Comparison of ENCODE assay signal across 23 mouse cellular contexts in the genomic region with DNA sequence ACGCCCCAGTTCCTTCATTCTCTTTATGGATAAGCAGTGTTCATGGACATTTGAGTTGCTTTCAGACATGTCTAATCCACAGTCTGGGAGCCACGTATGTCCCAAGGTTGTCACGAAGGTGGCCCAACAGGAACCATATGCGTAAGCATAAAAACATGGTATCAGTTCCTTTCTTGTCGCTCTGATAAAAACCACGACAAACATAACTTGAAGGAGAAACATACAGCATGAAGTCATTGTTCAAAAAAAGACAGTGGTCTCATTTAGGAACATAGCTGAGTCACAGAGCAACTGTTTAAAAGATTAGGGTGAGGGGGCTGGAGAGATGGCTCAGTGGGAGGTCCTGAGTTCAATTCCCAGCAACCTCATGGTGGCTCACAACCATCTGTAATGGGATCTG. TPM values are rescaled to one million over a fixed set of nuclear protein-coding genes. Genes with fewer than 3 reads are reported as not detected.
A peak's percentile ranks its signal among the peaks of the same experiment; 100 is the strongest.
DNase-seq lines count a peak whose midpoint lies in the region; ATAC-seq and TF ChIP-seq lines count a peak whose summit lies in the region.
"Had no signal": no experiment of that assay in that cellular context is flagged by ENCODE, and none has a peak within 500 bp of the region (broad histone marks: within the 10 kb centered on the region; RNA-seq: fewer than 3 reads in every experiment).

No protein-coding gene starts in this region.

- TF ChIP-seq CTCF in intestine, postnatal 0 days (IDR thresholded peaks at IDR 0.05; ENCODE audit: low read depth): no peak

- no peaks in the 10 kb centered on the region for H3K9me3 ChIP-seq in intestine, postnatal 0 days (ENCODE audit: control insufficient read depth)
- no peaks in the 10 kb centered on the region for H3K9me3 ChIP-seq in intestine, embryonic 15.5 days
- H3K9me3 ChIP-seq: embryonic facial prominence, embryonic 15.5 days; forebrain, embryonic 10.5 days; heart, embryonic 10.5 days had no signal

- 0 out of 2 replicates have a peak, but pooled peaks cover 4% of the 10 kb centered on the region for H3K4me1 ChIP-seq in intestine, postnatal 0 days (replicated peaks; ENCODE audit: control insufficient read depth, insufficient read depth, low read length)
- peaks cover 6% of the 10 kb centered on the region for H3K4me1 ChIP-seq in intestine, embryonic 15.5 days (replicated peaks)

- H3K27ac ChIP-seq in intestine, postnatal 0 days (ENCODE audit: low read depth, low read length): no peak overlapping the region
- H3K27ac ChIP-seq in intestine, embryonic 15.5 days: no peak overlapping the region
- H3K27ac ChIP-seq: embryonic facial prominence, embryonic 15.5 days; forebrain, embryonic 10.5 days; heart, embryonic 10.5 days; hindbrain, embryonic 10.5 days; hindbrain, embryonic 14.5 days had no signal

- peak; percentile 52 for DNase-seq in c-Kit-positive CD71-negative TER-119-negative erythroid progenitor cells, embryonic 14.5 days (ENCODE audit: low read depth)
- DNase-seq in spleen, postnatal 4 days (ENCODE audit: low spot score in 2 of 2): no peak
- DNase-seq in kidney, adult 8-10 months: no peak
- DNase-seq in urinary bladder, postnatal 25 days (ENCODE audit: low spot score): no peak
- DNase-seq in retina, postnatal 1 day: no peak
- DNase-seq: adrenal gland, postnatal 14 days; cerebellum, adult 2 months; cerebellum, postnatal 10 days; embryo, embryonic 11 days; gastrocnemius, adult 2 months; gastrocnemius, postnatal 25 days; heart, adult 11 months; heart, postnatal 10 days had no signal

- no peaks in the 10 kb centered on the region for H3K27me3 ChIP-seq in intestine, postnatal 0 days (replicated peaks; ENCODE audit: control insufficient read depth, insufficient read depth, low read length)
- no peaks in the 10 kb centered on the region for H3K27me3 ChIP-seq in intestine, embryonic 15.5 days (replicated peaks)
- H3K27me3 ChIP-seq: embryonic facial prominence, embryonic 15.5 days had no signal

- WGBS in intestine, postnatal 0 days: 57% methylated on average over 6 of the region's 6 CpGs
- 76% methylated on average over 6 of the region's 6 CpGs for whole genome bisulfite sequencing in intestine, embryonic 15.5 days

- H3K36me3 ChIP-seq in intestine, postnatal 0 days (ENCODE audit: control insufficient read depth, insufficient read depth): peaks cover 32% of the 10 kb centered on the region
- peaks cover 10% of the 10 kb centered on the region; the same call in 1 of the 2 replicates for H3K36me3 ChIP-seq in intestine, embryonic 15.5 days

- no peak overlapping the region for H3K4me3 ChIP-seq in intestine, postnatal 0 days (ENCODE audit: low read depth, low read length)
- no peak overlapping the region for H3K4me3 ChIP-seq in intestine, embryonic 15.5 days (replicated peaks)
- H3K4me3 ChIP-seq: embryonic facial prominence, embryonic 15.5 days; erythroblast, embryonic 14.5 days; forebrain, embryonic 10.5 days; gastrocnemius, adult 2 months; heart, embryonic 10.5 days; hindbrain, embryonic 10.5 days had no signal

- ATAC-seq in intestine, postnatal 0 days: peak; percentile 15; the same call in 1 of the 2 replicates
- no peak for ATAC-seq in intestine, embryonic 15.5 days
- 0 out of 2 replicates have a peak, but pooled peaks have one; percentile 11 for ATAC-seq in monocyte, adult 5-6 weeks (replicated peaks; ENCODE audit: insufficient number of reproducible peaks, low FRiP score, low TSS enrichment, poor library complexity, severe bottlenecking)
- ATAC-seq: forebrain, embryonic 14.5 days had no signal

- no peak overlapping the region for H3K4me2 ChIP-seq in intestine, postnatal 0 days (replicated peaks; ENCODE audit: low read depth)
- H3K4me2 ChIP-seq in intestine, embryonic 15.5 days (replicated peaks): no peak overlapping the region
- H3K4me2 ChIP-seq: embryonic facial prominence, embryonic 15.5 days; hindbrain, embryonic 14.5 days had no signal

- H3K9ac ChIP-seq in intestine, postnatal 0 days (ENCODE audit: low read depth, low read length): no peak overlapping the region
- H3K9ac ChIP-seq in intestine, embryonic 15.5 days: no peak overlapping the region
- H3K9ac ChIP-seq: embryonic facial prominence, embryonic 15.5 days; hindbrain, embryonic 14.5 days had no signal

RNA-seq across cellular contexts. Expression of a gene that starts 4.1 kb away (rescaled TPM):
- polyA plus RNA-seq in intestine, postnatal 0 days (2015; fragmentation: Nextera tagmentation; extraction: Ambion mirVana): 232 and 235 TPM in 2 replicates
- polyA plus RNA-seq in intestine, embryonic 15.5 days (2015; fragmentation: Nextera tagmentation; extraction: Ambion mirVana): 105 and 113 TPM in 2 replicates
- total RNA-seq in monocyte, adult 5-6 weeks (2017): 56.8 to 67.9 TPM (median 60.9 TPM) in 3 replicates

RNA-seq across cellular contexts. Expression of a gene that starts 21.3 kb away (rescaled TPM):
- polyA plus RNA-seq in intestine, postnatal 0 days (2015; fragmentation: Nextera tagmentation; extraction: Ambion mirVana): 99.5 and 131 TPM in 2 replicates
- polyA plus RNA-seq in intestine, embryonic 15.5 days (2015; fragmentation: Nextera tagmentation; extraction: Ambion mirVana): 82.5 and 108 TPM in 2 replicates
- total RNA-seq in monocyte, adult 5-6 weeks (2017): 1.5 to 3.7 TPM (median 2.7 TPM) in 3 replicates

RNA-seq across cellular contexts. Expression of a gene that starts 21.7 kb away (rescaled TPM):
- polyA plus RNA-seq in intestine, postnatal 0 days (2015; fragmentation: Nextera tagmentation; extraction: Ambion mirVana): 717 and 739 TPM in 2 replicates
- polyA plus RNA-seq in intestine, embryonic 15.5 days (2015; fragmentation: Nextera tagmentation; extraction: Ambion mirVana): 134 and 154 TPM in 2 replicates
- total RNA-seq in monocyte, adult 5-6 weeks (2017): 180 to 259 TPM (median 226 TPM) in 3 replicates

RNA-seq across cellular contexts. Expression of a gene that starts 30.2 kb away (rescaled TPM):
- 90.3 and 94.9 TPM in 2 replicates for polyA plus RNA-seq in intestine, postnatal 0 days (2015; fragmentation: Nextera tagmentation; extraction: Ambion mirVana)
- 99.4 and 108 TPM in 2 replicates for polyA plus RNA-seq in intestine, embryonic 15.5 days (2015; fragmentation: Nextera tagmentation; extraction: Ambion mirVana)
- 28.2 to 39.4 TPM (median 36.0 TPM) in 3 replicates for total RNA-seq in monocyte, adult 5-6 weeks (2017)

RNA-seq across cellular contexts. Expression of a gene that starts 44.9 kb away (rescaled TPM):
- polyA plus RNA-seq in intestine, postnatal 0 days (2015; fragmentation: Nextera tagmentation; extraction: Ambion mirVana): 56.7 and 57.7 TPM in 2 replicates
- 51.6 TPM in 2 replicates for polyA plus RNA-seq in intestine, embryonic 15.5 days (2015; fragmentation: Nextera tagmentation; extraction: Ambion mirVana)
- 33.5 to 49.4 TPM (median 35.4 TPM) in 3 replicates for total RNA-seq in monocyte, adult 5-6 weeks (2017)
